Mouse (Mus musculus): ENCODE results near the gene Arl6ip5. TPM values are rescaled to one million over a fixed set of nuclear protein-coding genes. Genes with fewer than 3 reads are reported as not detected.

Gene Arl6ip5
- total and polyA plus RNA-seq, 2 experiments = 25.3 to 27.8 TPM

DNA sequence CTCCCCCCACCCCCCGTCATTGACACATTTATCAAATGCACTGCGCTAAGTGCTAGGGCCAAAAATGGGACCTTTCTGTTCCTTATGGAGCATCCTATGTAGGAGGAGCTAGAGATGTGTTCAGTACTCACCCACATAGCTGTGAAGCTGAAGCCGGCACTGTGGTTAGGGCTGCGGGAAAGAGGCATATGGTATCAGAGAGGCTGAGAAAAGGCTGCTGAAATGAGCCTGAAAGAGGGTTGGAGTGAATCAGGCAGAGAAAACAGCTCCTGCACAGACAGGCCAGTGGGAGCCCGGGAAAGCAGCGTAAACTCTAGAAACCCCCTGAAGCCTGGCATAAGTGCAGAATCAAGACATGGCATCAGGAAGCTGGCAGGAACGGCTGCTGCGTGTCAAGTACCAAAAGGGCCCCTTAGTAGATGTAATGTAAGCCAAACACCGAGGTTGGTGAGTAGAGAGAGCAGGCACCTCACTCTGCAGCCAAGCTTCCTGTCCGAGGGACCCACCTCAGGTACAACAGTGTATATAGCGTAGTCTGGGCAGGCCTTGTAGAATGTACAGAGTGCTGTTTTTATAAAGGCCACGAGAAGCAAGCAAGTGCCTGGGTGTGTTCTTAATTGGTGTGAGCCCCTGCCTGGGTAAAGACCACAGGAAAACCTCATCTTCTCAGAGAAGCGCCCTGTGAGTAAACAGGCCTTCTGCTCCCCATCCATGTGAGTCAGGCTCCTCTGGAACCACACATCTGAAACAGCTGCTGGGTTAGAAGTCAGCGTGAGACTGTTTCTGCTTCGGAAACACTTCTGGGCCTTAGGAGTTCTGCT is 10.9 kb downstream of the Arl6ip5 start:
- H3K4me3 ChIP-seq (ENCODE audit: insufficient read depth, low read depth, low read length) = no peak overlapping the region
- H3K27me3 ChIP-seq (ENCODE audit: control insufficient read depth, insufficient read depth, low read length) = no peaks in the 10 kb centered on the region
- H3K9ac ChIP-seq (ENCODE audit: low read depth, low read length) = no peak overlapping the region
- TF ChIP-seq CTCF (IDR thresholded peaks at IDR 0.05; ENCODE audit: low read depth, low read length) = no peak
- H3K4me1 ChIP-seq (ENCODE audit: control insufficient read depth, insufficient read depth, low read length) = no peaks in the 10 kb centered on the region
- no peak for DNase-seq (ENCODE audit: extremely low read depth, low read depth, low spot score)
- H3K36me3 ChIP-seq (ENCODE audit: control insufficient read depth, insufficient read depth, low read length) = no peaks in the 10 kb centered on the region; the same call in 1 of the 2 replicates
- 87% methylated on average over 15 of the region's 15 CpGs for WGBS
- peaks cover 10% of the 10 kb centered on the region; the same call in 1 of the 2 replicates for H3K79me2 ChIP-seq (ENCODE audit: control insufficient read depth, insufficient read depth, low read length)
- no peak overlapping the region for H3K27ac ChIP-seq (replicated peaks; ENCODE audit: insufficient read depth, low read depth, low read length)

DNA sequence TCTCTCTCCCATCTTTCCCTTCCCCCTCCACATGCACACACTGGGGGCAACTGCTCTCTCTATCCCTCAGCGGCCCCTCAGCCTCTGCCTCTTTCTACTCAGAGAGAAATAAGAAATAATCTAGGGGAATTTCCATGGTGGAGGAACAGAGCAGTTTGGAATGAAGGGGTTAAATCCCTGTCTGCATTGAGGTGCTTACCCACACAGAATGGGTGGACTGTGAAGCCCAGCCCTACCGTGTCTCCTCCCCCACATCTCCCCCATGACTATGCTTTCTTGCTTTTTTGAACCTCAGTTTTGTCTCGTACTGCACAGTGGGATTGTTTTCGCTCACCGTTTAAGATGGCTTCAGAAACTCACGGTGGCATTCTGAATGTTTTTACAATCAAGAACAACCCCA is 11.8 kb downstream of the Arl6ip5 start:
- Histone ChIP-seq H3K4me3 (ENCODE audit: insufficient read depth, low read depth, low read length) (no peak overlapping the region), H3K27ac (replicated peaks; ENCODE audit: insufficient read depth, low read depth, low read length) (no peak overlapping the region), H3K9ac (ENCODE audit: low read depth, low read length) (no peak overlapping the region), H3K4me1 (ENCODE audit: control insufficient read depth, insufficient read depth, low read length) (no peaks in the 10 kb centered on the region), H3K36me3 (ENCODE audit: control insufficient read depth, insufficient read depth, low read length) (no peaks in the 10 kb centered on the region; the same call in 1 of the 2 replicates), H3K79me2 (ENCODE audit: control insufficient read depth, insufficient read depth, low read length) (peaks cover 3% of the 10 kb centered on the region; the same call in 1 of the 2 replicates), H3K27me3 (ENCODE audit: control insufficient read depth, insufficient read depth, low read length) (no peaks in the 10 kb centered on the region)
- TF ChIP-seq CTCF (IDR thresholded peaks at IDR 0.05; ENCODE audit: low read depth, low read length) = no peak
- no peak for TF ChIP-seq POLR2A (IDR thresholded peaks at IDR 0.05; ENCODE audit: extremely low read depth, insufficient read depth, low read length)
- WGBS = 83% methylated on average over 6 of the region's 6 CpGs
- DNase-seq (ENCODE audit: extremely low read depth, low read depth, low spot score) = no peak

GRCm38 (mm10) chr6:97222931-97223467 is 12.5 kb downstream of the Arl6ip5 start:
- H3K36me3 ChIP-seq (ENCODE audit: control insufficient read depth, insufficient read depth, low read length) = no peaks in the 10 kb centered on the region; the same call in 1 of the 2 replicates
- WGBS = 75% methylated on average over 5 of the region's 5 CpGs
- no peak overlapping the region for H3K27ac ChIP-seq (replicated peaks; ENCODE audit: insufficient read depth, low read depth, low read length)

GRCm38 (mm10) chr6:97223566-97223965 is 13.1 kb downstream of the Arl6ip5 start:
- Histone ChIP-seq H3K4me1 (ENCODE audit: control insufficient read depth, insufficient read depth, low read length) (no peaks in the 10 kb centered on the region), H3K79me2 (ENCODE audit: control insufficient read depth, insufficient read depth, low read length) (peaks cover 2% of the 10 kb centered on the region; the same call in 1 of the 2 replicates), H3K9ac (ENCODE audit: low read depth, low read length) (no peak overlapping the region), H3K4me3 (ENCODE audit: insufficient read depth, low read depth, low read length) (no peak overlapping the region), H3K27ac (replicated peaks; ENCODE audit: insufficient read depth, low read depth, low read length) (no peak overlapping the region), H3K27me3 (ENCODE audit: control insufficient read depth, insufficient read depth, low read length) (no peaks in the 10 kb centered on the region), H3K36me3 (ENCODE audit: control insufficient read depth, insufficient read depth, low read length) (no peaks in the 10 kb centered on the region; the same call in 1 of the 2 replicates)
- no peak for TF ChIP-seq POLR2A (IDR thresholded peaks at IDR 0.05; ENCODE audit: extremely low read depth, insufficient read depth, low read length)
- no peak for TF ChIP-seq CTCF (IDR thresholded peaks at IDR 0.05; ENCODE audit: low read depth, low read length)
- WGBS = 88% methylated on average over 4 of the region's 4 CpGs
- no peak for DNase-seq (ENCODE audit: extremely low read depth, low read depth, low spot score)

More at GRCm38 (mm10) chr6:97222931-97223467, 12.5 kb downstream of the Arl6ip5 start:
- no peak overlapping the region for H3K4me3 ChIP-seq (ENCODE audit: insufficient read depth, low read depth, low read length)
- no peaks in the 10 kb centered on the region for H3K4me1 ChIP-seq (ENCODE audit: control insufficient read depth, insufficient read depth, low read length)
- no peak for TF ChIP-seq CTCF (IDR thresholded peaks at IDR 0.05; ENCODE audit: low read depth, low read length)
- no peak for TF ChIP-seq POLR2A (IDR thresholded peaks at IDR 0.05; ENCODE audit: extremely low read depth, insufficient read depth, low read length)
- no peaks in the 10 kb centered on the region for H3K27me3 ChIP-seq (ENCODE audit: control insufficient read depth, insufficient read depth, low read length)
- H3K9ac ChIP-seq (ENCODE audit: low read depth, low read length) = no peak overlapping the region
- no peak for DNase-seq (ENCODE audit: extremely low read depth, low read depth, low spot score)
- H3K79me2 ChIP-seq (ENCODE audit: control insufficient read depth, insufficient read depth, low read length) = peaks cover 2% of the 10 kb centered on the region; the same call in 1 of the 2 replicates

DNA sequence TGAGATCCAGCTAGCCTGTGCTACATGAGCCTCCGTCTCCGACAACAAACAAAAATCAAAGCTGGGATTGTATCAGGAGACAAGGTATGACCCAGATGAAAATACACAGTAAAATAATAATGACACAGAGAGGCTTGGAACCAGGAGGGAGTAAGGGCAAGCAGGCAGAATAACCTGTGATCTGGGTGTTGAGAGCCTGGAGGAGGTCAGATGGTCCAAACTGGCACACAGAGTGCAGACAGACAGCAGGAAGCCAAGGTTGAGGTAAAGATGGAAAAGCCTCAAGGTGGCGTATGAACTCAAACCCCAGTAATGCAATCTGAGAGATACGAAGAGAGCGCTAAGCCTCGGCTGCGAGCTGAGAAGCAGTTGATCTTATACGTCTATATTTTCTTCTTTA is 14.0 kb downstream of the Arl6ip5 start:
- H3K36me3 ChIP-seq (ENCODE audit: control insufficient read depth, insufficient read depth, low read length) = peaks cover under 1% of the 10 kb centered on the region
- no peak for TF ChIP-seq CTCF (IDR thresholded peaks at IDR 0.05; ENCODE audit: low read depth, low read length)
- no peak for TF ChIP-seq POLR2A (IDR thresholded peaks at IDR 0.05; ENCODE audit: extremely low read depth, insufficient read depth, low read length)
- 99% methylated on average over 8 of the region's 8 CpGs for WGBS
- no peak overlapping the region for H3K9ac ChIP-seq (ENCODE audit: low read depth, low read length)
- peaks cover 2% of the 10 kb centered on the region; the same call in 1 of the 2 replicates for H3K79me2 ChIP-seq (ENCODE audit: control insufficient read depth, insufficient read depth, low read length)
- H3K27ac ChIP-seq (replicated peaks; ENCODE audit: insufficient read depth, low read depth, low read length) = no peak overlapping the region
- no peak overlapping the region for H3K4me3 ChIP-seq (ENCODE audit: insufficient read depth, low read depth, low read length)
- DNase-seq (ENCODE audit: extremely low read depth, low read depth, low spot score) = no peak
- no peaks in the 10 kb centered on the region for H3K27me3 ChIP-seq (ENCODE audit: control insufficient read depth, insufficient read depth, low read length)
- no peaks in the 10 kb centered on the region for H3K4me1 ChIP-seq (ENCODE audit: control insufficient read depth, insufficient read depth, low read length)
